Mouse (Mus musculus) CH12.LX (cell line): ENCODE measurements at regions not wholly inside any gene's neighbourhood (a gene's known extent, or its start where the extent isn't known, plus 50 kb on each side); places are given as distances from the start of the nearest gene placed in this dataset.
A peak's percentile ranks its signal among the peaks of the same experiment; 100 is the strongest.

Experiments used
- DNase-seq: peaks from one replicate; pipeline ENCODE4 v3.0.0-alpha.2; 2013; ENCODE audit errors: extremely low read depth
- H3K27ac ChIP-seq: 2 replicates; pipeline ENCODE4 v1.5.1; 2012; ENCODE audit warnings: low read depth, mild to moderate bottlenecking, control low read depth, moderate library complexity; ENCODE audit not compliant: insufficient read depth
- H3K27me3 ChIP-seq: replicated peaks from 2 replicates; pipeline ENCODE3; 2012; ENCODE audit warnings: inconsistent platforms
- H3K36me3 ChIP-seq, 2 experiments: replicated peaks in 1 of 2; 2 replicates each; pipeline versions ENCODE3 to v1.6.1; 2012; ENCODE audit warnings: inconsistent platforms in 1 of 2, low read length in 1 of 2, mild to moderate bottlenecking in 1 of 2, mixed read lengths in 1 of 2, moderate library complexity in 1 of 2; ENCODE audit not compliant: control insufficient read depth in 1 of 2, insufficient read depth in 1 of 2
- H3K4me1 ChIP-seq, 2 experiments: 2 replicates each; pipeline ENCODE4 v1.6.1; 2012; ENCODE audit warnings: inconsistent platforms in 1 of 2, moderate library complexity in 1 of 2; ENCODE audit not compliant: insufficient read depth in 2 of 2, control insufficient read depth in 1 of 2
- H3K4me2 ChIP-seq: 2 replicates; pipeline ENCODE4 v1.6.1; 2012; ENCODE audit warnings: low read depth, mild to moderate bottlenecking, control low read depth; ENCODE audit not compliant: poor library complexity, insufficient read depth, severe bottlenecking
- H3K4me3 ChIP-seq, 3 experiments: fragments of 150-350 bp in 1 of 3; sonication (generic) in 1 of 3; replicated peaks in 1 of 3; 2 replicates each; pipeline versions ENCODE3 to v1.5.1; 2011 to 2012; ENCODE audit warnings: low read depth in 2 of 3, low read length in 2 of 3, mild to moderate bottlenecking in 2 of 3, moderate library complexity in 2 of 3, control low read depth in 1 of 3, improper control_type of control experiment in 1 of 3, inconsistent platforms in 1 of 3, mixed read lengths in 1 of 3; ENCODE audit not compliant: poor library complexity in 1 of 3
- H3K79me2 ChIP-seq: replicated peaks from 2 replicates; pipeline ENCODE4 v1.6.1; 2012; ENCODE audit warnings: mild to moderate bottlenecking, moderate library complexity; ENCODE audit not compliant: control insufficient read depth, poor library complexity, insufficient read depth, severe bottlenecking; ENCODE audit errors: extremely low read depth
- H3K9ac ChIP-seq: 2 replicates; pipeline ENCODE4 v1.6.1; 2012; ENCODE audit warnings: low read depth, mild to moderate bottlenecking, control low read depth, moderate library complexity; ENCODE audit not compliant: insufficient read depth
- H3K9me3 ChIP-seq: replicated peaks from 2 replicates; pipeline ENCODE3; 2012; ENCODE audit warnings: low read length, inconsistent platforms, mixed read lengths
- CHD1 ChIP-seq: IDR thresholded peaks from 2 replicates; pipeline ENCODE4 v1.6.1; 2012; ENCODE audit warnings: low read depth, low read length, improper control_type of control experiment, inconsistent platforms
- CHD2 ChIP-seq: IDR thresholded peaks from 2 replicates; pipeline ENCODE4 v1.6.1; 2011; ENCODE audit warnings: low read length, improper control_type of control experiment
- CTCF ChIP-seq, 2 experiments: IDR thresholded peaks in 1 of 2; conservative IDR thresholded peaks in 1 of 2; 2 replicates each; pipeline ENCODE4 v1.5.1; 2011 to 2012; ENCODE audit warnings: low read depth in 2 of 2, low read length in 2 of 2, improper control_type of control experiment in 1 of 2, inconsistent platforms in 1 of 2, mild to moderate bottlenecking in 1 of 2, moderate library complexity in 1 of 2
- E2F4 ChIP-seq: IDR thresholded peaks from 2 replicates; pipeline ENCODE4 v1.6.1; 2011; ENCODE audit warnings: low read depth, low read length, improper control_type of control experiment; ENCODE audit not compliant: insufficient replicate concordance
- EP300 ChIP-seq: IDR thresholded peaks from 2 replicates; pipeline ENCODE4 v1.6.1; 2011; ENCODE audit warnings: low read length, improper control_type of control experiment
- ETS1 ChIP-seq: conservative IDR thresholded peaks from 2 replicates; pipeline ENCODE4 v1.6.1; 2012; ENCODE audit warnings: low read depth, mild to moderate bottlenecking, inconsistent platforms, low read length, improper control_type of control experiment, moderate library complexity
- GABPA ChIP-seq: IDR thresholded peaks from 2 replicates; pipeline ENCODE4 v1.6.1; 2012; ENCODE audit warnings: low read depth, low read length, improper control_type of control experiment, inconsistent platforms; ENCODE audit not compliant: insufficient replicate concordance
- HCFC1 ChIP-seq: IDR thresholded peaks from 2 replicates; pipeline ENCODE4 v1.6.1; 2012; ENCODE audit warnings: low read depth, mild to moderate bottlenecking, inconsistent platforms, low read length, improper control_type of control experiment
- JUND ChIP-seq: conservative IDR thresholded peaks from 2 replicates; pipeline ENCODE4 v1.6.1; 2011; ENCODE audit warnings: low read depth, low read length, improper control_type of control experiment
- MAFK ChIP-seq: IDR thresholded peaks from 2 replicates; pipeline ENCODE4 v1.6.1; 2011; ENCODE audit warnings: low read length, improper control_type of control experiment; ENCODE audit not compliant: insufficient replicate concordance
- MAZ ChIP-seq: IDR thresholded peaks from 2 replicates; pipeline ENCODE4 v1.6.1; 2012; ENCODE audit warnings: low read depth, mild to moderate bottlenecking, inconsistent platforms, low read length, improper control_type of control experiment, moderate library complexity
- MYC ChIP-seq: IDR thresholded peaks from 2 replicates; pipeline ENCODE4 v1.6.1; 2011; ENCODE audit warnings: low read depth, mild to moderate bottlenecking, improper control_type of control experiment, low read length
- PAX5 ChIP-seq: IDR thresholded peaks from 2 replicates; pipeline ENCODE4 v1.6.1; 2012; ENCODE audit warnings: low read length, inconsistent platforms, mixed read lengths
- POLR2AphosphoS2 ChIP-seq: IDR thresholded peaks from 2 replicates; pipeline ENCODE4 v1.6.1; 2011; ENCODE audit warnings: low read depth, low read length, improper control_type of control experiment
- RAD21 ChIP-seq: IDR thresholded peaks from 2 replicates; pipeline ENCODE4 v1.6.1; 2011; ENCODE audit warnings: low read depth, mild to moderate bottlenecking, low read length, improper control_type of control experiment, moderate library complexity
- RCOR1 ChIP-seq: conservative IDR thresholded peaks from 2 replicates; pipeline ENCODE4 v1.6.1; 2012; ENCODE audit warnings: low read depth, mild to moderate bottlenecking, inconsistent platforms, low read length, improper control_type of control experiment
- SIN3A ChIP-seq: IDR thresholded peaks from 2 replicates; pipeline ENCODE4 v1.6.1; 2012; ENCODE audit warnings: low read length, improper control_type of control experiment, inconsistent platforms
- TCF12 ChIP-seq: IDR thresholded peaks from 2 replicates; pipeline ENCODE4 v1.6.1; 2014; ENCODE audit warnings: low read depth, mild to moderate bottlenecking, inconsistent platforms, low read length, improper control_type of control experiment
- UBTF ChIP-seq: IDR thresholded peaks from 2 replicates; pipeline ENCODE4 v1.6.1; 2012; ENCODE audit warnings: low read depth, mild to moderate bottlenecking, inconsistent platforms, low read length, improper control_type of control experiment, moderate library complexity
- USF1 ChIP-seq: IDR thresholded peaks from 2 replicates; pipeline ENCODE4 v1.6.1; 2014; ENCODE audit warnings: low read depth, mild to moderate bottlenecking, inconsistent platforms, low read length, improper control_type of control experiment
- ZC3H11A ChIP-seq: IDR thresholded peaks from 2 replicates; pipeline ENCODE4 v1.6.1; 2012; ENCODE audit warnings: low read depth, mild to moderate bottlenecking, inconsistent platforms, low read length, improper control_type of control experiment
- ZMIZ1 ChIP-seq: IDR thresholded peaks from 2 replicates; pipeline ENCODE4 v1.6.1; 2012; ENCODE audit warnings: low read depth, mild to moderate bottlenecking, inconsistent platforms, low read length, improper control_type of control experiment
- dilution Hi-C: fragments of 300-500 bp; cut with MboI; formaldehyde crosslinking; loops from 2 replicates; pipeline ENCODE4 v1.14.3; 2020; ENCODE audit warnings: low sequenced_read_pairs; ENCODE audit not compliant: extremely low pct_unique_long_range_greater_than_20kb, extremely low pct_ligation_motif_present
- in situ Hi-C: fragments of 300-500 bp; cut with MboI; formaldehyde crosslinking; loops from 3 replicates; pipeline ENCODE4 v1.14.3; 2019; ENCODE audit warnings: low sequenced_read_pairs, low pct_ligation_motif_present, low pct_unique_long_range_greater_than_20kb, mixed read lengths

DNA sequence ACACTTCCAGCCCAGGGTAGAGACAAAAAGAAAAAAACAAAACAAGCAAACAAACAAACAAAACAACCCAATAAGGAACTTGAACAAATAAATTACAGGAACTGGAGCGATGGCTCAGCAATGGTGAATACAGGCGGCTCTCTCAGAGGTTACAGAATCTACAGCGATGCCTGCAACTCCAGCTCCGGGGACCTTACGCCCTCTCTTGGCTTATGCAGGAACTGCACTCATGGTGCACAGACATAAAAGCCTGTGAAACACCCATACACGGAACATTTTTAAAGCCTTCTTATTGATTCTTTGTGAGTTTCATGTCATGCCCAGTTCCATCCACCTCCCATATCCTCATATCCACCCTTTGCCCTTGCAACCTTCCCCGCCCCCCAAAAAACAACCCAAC is 78.6 kb downstream of the Amer2 start:
- Histone ChIP-seq H3K36me3 (no peaks in the 10 kb centered on the region), H3K4me3 (no peak overlapping the region), H3K79me2 (no peaks in the 10 kb centered on the region), H3K27ac (no peak overlapping the region), H3K9me3 (no peaks in the 10 kb centered on the region), H3K9ac (no peak overlapping the region), H3K4me2 (no peak overlapping the region), H3K4me1 (no peaks in the 10 kb centered on the region), H3K27me3 (peaks cover 2% of the 10 kb centered on the region)
- no peak for DNase-seq
- in situ Hi-C loops: no loop called here
- TF ChIP-seq E2F4 (no peak), EP300 (no peak), CHD1 (no peak), POLR2AphosphoS2 (no peak), USF1 (no peak), CTCF (conservative IDR thresholded peaks at IDR 0.05 in 1 of 2, IDR thresholded peaks at IDR 0.05 in 1 of 2; ENCODE audit: low read depth in 2 of 2, low read length in 2 of 2) (peak in 1 of 2 experiments; percentile 36; a peak in 2 of 4 replicates), MAZ (no peak), PAX5 (no peak), GABPA (no peak), RCOR1 (no peak), TCF12 (no peak), JUND (no peak), MAFK (no peak), ZC3H11A (no peak), RAD21 (peak; percentile 24), UBTF (no peak), CHD2 (no peak)
- dilution Hi-C loops: no loop called here

- Histone ChIP-seq H3K4me3 (no peak overlapping the region), H3K27me3 (peaks cover 2% of the 10 kb centered on the region), H3K4me2 (no peak overlapping the region), H3K9me3 (peaks cover 2% of the 10 kb centered on the region), H3K4me1 (no peaks in the 10 kb centered on the region), H3K36me3 (no peaks in the 10 kb centered on the region), H3K79me2 (no peaks in the 10 kb centered on the region), H3K9ac (no peak overlapping the region), H3K27ac (no peak overlapping the region)
- no peak for DNase-seq
- dilution Hi-C loops: no loop called here
- no peak for TF ChIP-seq HCFC1
- TF ChIP-seq MYC: no peak
- TF ChIP-seq ETS1: no peak
- TF ChIP-seq EP300: no peak
- no peak for TF ChIP-seq ZMIZ1
- no peak for TF ChIP-seq E2F4
- TF ChIP-seq SIN3A: no peak
- no peak for TF ChIP-seq MAFK
- TF ChIP-seq UBTF: no peak
- in situ Hi-C loops: no loop called here
Observed at GRCm38 (mm10) chr14:60456767-60457166, 83.7 kb downstream of the Amer2 start.
